Mouse (Mus musculus) myocyte (in vitro differentiated cells): ENCODE measurements around the gene Wnt2.

Experiments used
- MYOD1 ChIP-seq, 3 experiments: IDR thresholded peaks; one replicate each; pipeline ENCODE4 v1.6.1; 2011; ENCODE audit warnings: control low read depth in 2 of 3, low read depth in 2 of 3, mild to moderate bottlenecking in 2 of 3, moderate library complexity in 1 of 3; ENCODE audit not compliant: insufficient read length in 2 of 3, control insufficient read depth in 1 of 3
- POLR2A ChIP-seq: IDR thresholded peaks from one replicate; pipeline ENCODE4 v1.6.1; 2011; ENCODE audit warnings: low read depth, mild to moderate bottlenecking, control low read depth, moderate library complexity; ENCODE audit not compliant: insufficient read length

DNA sequence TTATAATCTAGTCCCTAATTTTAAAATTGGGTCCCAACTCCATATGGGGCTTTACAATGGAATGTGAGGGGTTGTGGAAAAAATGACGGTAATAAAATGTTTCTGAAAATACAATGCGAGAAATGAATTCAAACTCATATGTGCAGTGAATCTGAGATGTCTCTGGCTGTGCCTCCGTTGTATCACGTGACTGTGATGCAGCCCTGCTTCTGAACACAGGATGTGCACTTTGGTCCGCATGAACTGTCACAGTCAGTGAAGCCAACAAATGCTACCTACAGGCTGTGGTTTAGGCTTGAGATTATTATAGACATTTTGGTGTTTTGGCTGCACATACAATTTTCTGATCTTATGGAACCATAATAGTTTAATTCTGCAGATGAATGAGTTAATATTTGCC lies 81.3 kb downstream of the Wnt2 start:
- no peak for TF ChIP-seq POLR2A
- TF ChIP-seq MYOD1 (IDR thresholded peaks at IDR 0.05; ENCODE audit: control insufficient read depth in 1 of 3, insufficient read length in 2 of 3, low read depth in 2 of 3): no peak
